ENCODE assay signal across 8 mouse cellular contexts in the genomic region with DNA sequence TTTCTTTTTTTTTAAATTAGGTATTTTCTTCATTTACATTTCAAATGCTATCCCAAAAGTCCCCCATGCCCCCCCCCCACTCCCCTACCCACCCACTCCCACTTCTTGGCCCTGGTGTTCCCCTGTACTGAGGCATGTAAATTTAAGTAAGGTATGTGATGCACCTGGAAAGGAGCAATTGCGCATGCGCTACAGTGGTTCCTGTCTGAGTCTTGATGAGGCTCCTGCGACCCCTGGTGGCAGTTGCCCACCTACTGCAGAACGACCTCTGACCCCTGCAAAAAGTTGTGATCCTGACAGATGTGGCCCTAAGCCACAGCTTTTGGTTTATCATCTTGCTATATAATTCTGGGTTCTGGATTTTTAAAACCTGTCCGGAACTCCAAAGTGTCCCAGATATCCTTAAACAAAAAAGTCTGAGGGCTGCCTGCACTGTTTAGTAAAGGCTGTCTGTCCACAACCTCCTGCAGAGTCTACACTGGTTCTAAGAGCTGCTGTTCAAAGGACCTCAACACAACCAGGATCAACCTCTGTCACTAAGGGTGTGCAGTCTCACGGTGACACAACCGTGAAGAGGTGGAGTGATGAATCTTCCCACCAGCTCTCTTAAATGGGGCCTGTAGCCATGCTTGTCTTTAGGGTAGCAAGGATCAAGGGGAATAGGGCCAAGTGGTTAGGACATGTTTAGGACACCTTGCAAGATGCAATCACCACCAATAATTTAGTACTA. TPM values are rescaled to one million over a fixed set of nuclear protein-coding genes. Genes with fewer than 3 reads are reported as not detected.
DNase-seq lines count a peak whose midpoint lies in the region; ATAC-seq and TF ChIP-seq lines count a peak whose summit lies in the region.

No protein-coding gene starts in this region.

- no peak overlapping the region for H3K27ac ChIP-seq in embryonic facial prominence, embryonic 14.5 days (replicated peaks; ENCODE audit: low read depth, low read length)
- no peak overlapping the region for H3K27ac ChIP-seq in hindbrain, embryonic 11.5 days (ENCODE audit: low read depth, low read length)
- peak overlapping the region; percentile 48; the same call in 1 of the 2 replicates for H3K27ac ChIP-seq in limb, embryonic 15.5 days
- H3K27ac ChIP-seq in midbrain, postnatal 0 days (ENCODE audit: low read depth, low read length), result no peak overlapping the region

- peak; percentile 21 to 24 for DNase-seq in left cerebral cortex, adult 18-20 months (ENCODE audit: low spot score in 2 of 2)
- DNase-seq in left cerebral cortex, adult 8-10 months (ENCODE audit: low spot score in 2 of 2), result no peak
- peak; percentile 92 for DNase-seq in embryonic facial prominence, embryonic 14.5 days (ENCODE audit: low spot score)
- DNase-seq in hindbrain, embryonic 11.5 days (ENCODE audit: low spot score), result peak; percentile 88
- DNase-seq in midbrain, postnatal 0 days (ENCODE audit: low spot score), result peak; percentile 93
- peak; percentile 39 to 52 for DNase-seq in thymus, adult 18-20 months

- 25% methylated on average over 7 of the region's 7 CpGs for WGBS in embryonic facial prominence, embryonic 14.5 days
- WGBS in hindbrain, embryonic 11.5 days, result 30% methylated on average over 7 of the region's 7 CpGs
- WGBS in limb, embryonic 15.5 days, result 29% methylated on average over 7 of the region's 7 CpGs
- 33% methylated on average over 7 of the region's 7 CpGs for WGBS in midbrain, postnatal 0 days

- H3K4me2 ChIP-seq in embryonic facial prominence, embryonic 14.5 days (ENCODE audit: low read depth, low read length), result no peak overlapping the region
- no peak overlapping the region for H3K4me2 ChIP-seq in hindbrain, embryonic 11.5 days (replicated peaks; ENCODE audit: low read depth, low read length)
- no peak overlapping the region for H3K4me2 ChIP-seq in limb, embryonic 15.5 days
- H3K4me2 ChIP-seq in midbrain, postnatal 0 days (ENCODE audit: low read depth, low read length, poor library complexity, severe bottlenecking), result no peak overlapping the region

- peak; percentile 97 for ATAC-seq in activated CD4-positive, CD25-positive, alpha-beta regulatory T cell, adult 4 months
- peak; percentile 71 for ATAC-seq in embryonic facial prominence, embryonic 14.5 days (ENCODE audit: low read depth)
- ATAC-seq in hindbrain, embryonic 11.5 days (ENCODE audit: low FRiP score), result peak; percentile 63; the same call in 1 of the 2 replicates
- no peak for ATAC-seq in limb, embryonic 15.5 days (ENCODE audit: insufficient number of reproducible peaks, low FRiP score, low TSS enrichment, low read depth)
- ATAC-seq in midbrain, postnatal 0 days (ENCODE audit: low FRiP score), result peak; percentile 68

- TF ChIP-seq CTCF in midbrain, postnatal 0 days (IDR thresholded peaks at IDR 0.05), result peak; percentile 87

- no peak overlapping the region for H3K4me3 ChIP-seq in embryonic facial prominence, embryonic 14.5 days (ENCODE audit: low read depth, low read length)
- H3K4me3 ChIP-seq in hindbrain, embryonic 11.5 days (ENCODE audit: low read depth, low read length), result no peak overlapping the region
- H3K4me3 ChIP-seq in limb, embryonic 15.5 days, result no peak overlapping the region
- H3K4me3 ChIP-seq in midbrain, postnatal 0 days (ENCODE audit: low read depth, low read length), result no peak overlapping the region

- H3K27me3 ChIP-seq in embryonic facial prominence, embryonic 14.5 days (replicated peaks; ENCODE audit: control insufficient read depth, insufficient read depth, low read length), result no peaks in the 10 kb centered on the region
- H3K27me3 ChIP-seq in hindbrain, embryonic 11.5 days (ENCODE audit: control insufficient read depth, insufficient read depth, low read length), result no peaks in the 10 kb centered on the region
- H3K27me3 ChIP-seq in limb, embryonic 15.5 days, result no peaks in the 10 kb centered on the region
- no peaks in the 10 kb centered on the region for H3K27me3 ChIP-seq in midbrain, postnatal 0 days (ENCODE audit: insufficient read depth, low read length)

- H3K9me3 ChIP-seq in embryonic facial prominence, embryonic 14.5 days (ENCODE audit: control insufficient read depth, low read length), result no peaks in the 10 kb centered on the region
- H3K9me3 ChIP-seq in hindbrain, embryonic 11.5 days (ENCODE audit: control insufficient read depth, low read length), result no peaks in the 10 kb centered on the region
- no peaks in the 10 kb centered on the region for H3K9me3 ChIP-seq in limb, embryonic 15.5 days
- no peaks in the 10 kb centered on the region for H3K9me3 ChIP-seq in midbrain, postnatal 0 days (ENCODE audit: low read length)

- no peaks in the 10 kb centered on the region for H3K4me1 ChIP-seq in embryonic facial prominence, embryonic 14.5 days (ENCODE audit: control insufficient read depth, insufficient read depth, low read length)
- no peaks in the 10 kb centered on the region for H3K4me1 ChIP-seq in hindbrain, embryonic 11.5 days (replicated peaks; ENCODE audit: control insufficient read depth, insufficient read depth, low read length)
- H3K4me1 ChIP-seq in limb, embryonic 15.5 days, result no peaks in the 10 kb centered on the region
- no peaks in the 10 kb centered on the region for H3K4me1 ChIP-seq in midbrain, postnatal 0 days (ENCODE audit: insufficient read depth, low read length)

- 0 out of 2 replicates have a peak, but pooled peaks cover 8% of the 10 kb centered on the region for H3K36me3 ChIP-seq in embryonic facial prominence, embryonic 14.5 days (ENCODE audit: control insufficient read depth, insufficient read depth, low read length)
- no peaks in the 10 kb centered on the region for H3K36me3 ChIP-seq in hindbrain, embryonic 11.5 days (ENCODE audit: control insufficient read depth, insufficient read depth, low read length)
- H3K36me3 ChIP-seq in limb, embryonic 15.5 days, result peaks cover 9% of the 10 kb centered on the region; the same call in 1 of the 2 replicates
- peaks cover 10% of the 10 kb centered on the region; the same call in 1 of the 2 replicates for H3K36me3 ChIP-seq in midbrain, postnatal 0 days (ENCODE audit: insufficient read depth, low read length)

- no peak overlapping the region for H3K9ac ChIP-seq in embryonic facial prominence, embryonic 14.5 days (ENCODE audit: low read depth, low read length)
- no peak overlapping the region for H3K9ac ChIP-seq in hindbrain, embryonic 11.5 days (ENCODE audit: low read depth, low read length)
- no peak overlapping the region for H3K9ac ChIP-seq in limb, embryonic 15.5 days
- H3K9ac ChIP-seq in midbrain, postnatal 0 days (replicated peaks; ENCODE audit: low read length, poor library complexity, severe bottlenecking), result no peak overlapping the region

RNA-seq across cellular contexts. Expression of a gene that starts 40.6 kb away (rescaled TPM):
- 100 to 1,000 TPM; 220 to 240 TPM for total RNA-seq in left cerebral cortex, adult 18-20 months (2021)
- 100 to 1,000 TPM; 197 to 225 (median 213) TPM for total RNA-seq in left cerebral cortex, adult 8-10 months (2022)
- polyA plus RNA-seq in activated CD4-positive, CD25-positive, alpha-beta regulatory T cell, adult 4 months (2017; shearing (Covaris generic)), result 1 to 10 TPM; 3.1 to 3.2 TPM
- 6.6 and 6.7 TPM in 2 replicates for polyA plus RNA-seq in embryonic facial prominence, embryonic 14.5 days (2014; fragmentation: Nextera tagmentation; extraction: Ambion mirVana)
- polyA plus RNA-seq in hindbrain, embryonic 11.5 days (2014; fragmentation: Nextera tagmentation; extraction: Ambion mirVana), result 7.1 and 8.2 TPM in 2 replicates
- 5.0 and 6.0 TPM in 2 replicates for polyA plus RNA-seq in limb, embryonic 15.5 days (2015; fragmentation: Nextera tagmentation; extraction: Ambion mirVana)
- 38.9 and 55.5 TPM in 2 replicates for total RNA-seq in midbrain, postnatal 0 days (2014; rRNA removed)
- polyA plus RNA-seq in midbrain, postnatal 0 days (2015; fragmentation: Nextera tagmentation; extraction: Ambion mirVana), result 8.3 and 8.7 TPM in 2 replicates

Comparison
In these comparisons a context has a peak if more than half of its experiments do, and no peak if none do; other contexts are left out.
1. DNase-seq: peak in left cerebral cortex, adult 18-20 months (2 of 2), embryonic facial prominence, embryonic 14.5 days (single experiment), hindbrain, embryonic 11.5 days (single experiment), midbrain, postnatal 0 days (single experiment) and thymus, adult 18-20 months (2 of 2); none in left cerebral cortex, adult 8-10 months (0 of 2).